Mouse (Mus musculus) heart, postnatal 0 days (tissue): ENCODE results near the gene 1700016H13Rik. TPM values are rescaled to one million over a fixed set of nuclear protein-coding genes. Genes with fewer than 3 reads are reported as not detected.

Source experiments
- ATAC-seq: fragments of 200-750 bp; cut with Nextera tagmentation; 2 replicates; pipeline ENCODE4 v1.8.0; 2017; ENCODE audit warnings: low read depth, moderate number of reproducible peaks, moderate library complexity; ENCODE audit not compliant: insufficient read depth
- DNase-seq: peaks from one replicate; pipeline ENCODE4 v3.0.0-alpha.2; 2016; ENCODE audit warnings: low spot score
- H3K27ac ChIP-seq: fragments of 300-500 bp; sonication (generic); 2 replicates; pipeline ENCODE4 v1.5.1; 2014; ENCODE audit warnings: low read depth, mild to moderate bottlenecking
- H3K27me3 ChIP-seq: fragments of 300-500 bp; sonication (generic); 2 replicates; pipeline ENCODE4 v1.6.1; 2014; ENCODE audit warnings: low read length, mixed read lengths; ENCODE audit not compliant: control insufficient read depth, insufficient read depth
- H3K36me3 ChIP-seq: fragments of 300-500 bp; sonication (generic); replicated peaks from 2 replicates; pipeline ENCODE4 v1.6.1; 2014; ENCODE audit warnings: low read length, mixed read lengths; ENCODE audit not compliant: control insufficient read depth, insufficient read depth
- H3K4me1 ChIP-seq: fragments of 300-500 bp; sonication (generic); 2 replicates; pipeline ENCODE4 v1.6.1; 2014; ENCODE audit warnings: antibody characterized with exemption; ENCODE audit not compliant: control insufficient read depth, insufficient read depth
- H3K4me2 ChIP-seq: fragments of 300-500 bp; sonication (generic); 2 replicates; pipeline ENCODE4 v1.6.1; 2014; ENCODE audit warnings: low read depth, mild to moderate bottlenecking, low read length, moderate library complexity
- H3K4me3 ChIP-seq: fragments of 300-500 bp; sonication (generic); 2 replicates; pipeline ENCODE4 v1.5.1; 2014; ENCODE audit warnings: low read depth, low read length
- H3K9ac ChIP-seq: fragments of 300-500 bp; sonication (generic); replicated peaks from 2 replicates; pipeline ENCODE4 v1.6.1; 2014; ENCODE audit warnings: low read depth, low read length, mixed read lengths
- H3K9me3 ChIP-seq: fragments of 300-500 bp; sonication (generic); replicated peaks from 2 replicates; pipeline ENCODE4 v1.6.1; 2016; ENCODE audit warnings: low read length; ENCODE audit not compliant: control insufficient read depth
- CTCF ChIP-seq: IDR thresholded peaks from 2 replicates; pipeline ENCODE4 v1.5.1; 2016; ENCODE audit warnings: antibody characterized with exemption, control low read depth, low read depth
- EP300 ChIP-seq: IDR thresholded peaks from 2 replicates; pipeline ENCODE4 v1.6.1; 2016; ENCODE audit warnings: antibody characterized with exemption, low read depth
- WGBS: fragments of 180-500 bp; shearing (Covaris S2); extraction: QIAGEN DNeasy Blood & Tissue Kit; methylation state at CpG from one replicate; pipeline ENCODE4 v1.1.7; 2014; 5-methylcytosine and 5-hydroxymethylcytosine counted together
- polyA plus RNA-seq: library from polyadenylated mRNA; unstranded; fragments of >200 nt; fragmentation: Nextera tagmentation; extraction: Ambion mirVana; gene quantifications from 2 replicates; pipeline ENCODE4 v1.2.1, GENCODE M21; 2015
- total RNA-seq: library from RNA; depleted of rRNA; stranded (reverse); fragments of >200 nt; gene quantifications from 2 replicates; pipeline ENCODE4 v1.2.3, GENCODE M21; 2014; ENCODE audit warnings: low replicate concordance; rRNA removed

1700016H13Rik gene
- total and polyA plus RNA-seq, 2 experiments from 2014 or later = 0.33 TPM; not detected in 1

DNA sequence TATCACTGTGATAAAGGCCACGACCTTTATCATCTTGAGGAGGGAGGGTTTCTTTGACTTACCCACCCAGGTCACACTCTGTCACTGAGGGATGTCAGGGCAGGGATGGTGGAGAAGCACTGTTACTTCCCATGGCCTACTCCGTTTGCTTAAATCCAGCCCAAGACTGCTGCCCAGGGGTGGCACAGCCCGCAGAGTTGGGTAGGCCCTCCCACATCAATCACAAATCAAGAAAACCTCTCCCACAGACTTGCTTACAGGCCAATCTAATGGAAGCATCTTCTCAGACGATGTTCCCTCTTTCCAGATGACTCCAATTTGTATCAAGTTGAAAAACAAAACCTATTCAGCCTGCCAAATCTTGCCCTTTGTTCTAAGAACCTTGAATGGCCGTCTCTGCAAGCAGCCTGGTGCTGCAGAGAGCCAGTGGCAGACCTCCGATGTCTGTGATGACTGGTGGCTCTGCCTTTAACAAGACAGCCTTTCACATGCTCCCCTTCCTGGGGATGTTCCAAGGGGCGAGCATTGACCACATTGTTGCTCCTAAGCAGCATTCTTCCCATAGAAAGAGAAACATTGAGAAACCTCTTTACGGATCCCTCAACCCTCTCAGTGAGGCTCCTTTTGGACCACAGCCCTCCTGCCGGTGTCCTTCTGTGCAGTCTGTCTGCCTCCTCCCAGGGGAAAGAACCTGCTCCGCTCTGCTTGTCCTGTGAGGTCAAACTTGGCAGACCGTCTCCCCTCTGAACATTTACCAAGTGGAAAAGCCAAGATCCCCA, 52.5 kb downstream of the 1700016H13Rik start:
- Histone ChIP-seq H3K36me3 (peaks cover 9% of the 10 kb centered on the region; the same call in 1 of the 2 replicates), H3K27ac (no peak overlapping the region), H3K27me3 (no peaks in the 10 kb centered on the region), H3K4me1 (no peaks in the 10 kb centered on the region), H3K9ac (no peak overlapping the region), H3K4me3 (no peak overlapping the region), H3K4me2 (no peak overlapping the region), H3K9me3 (no peaks in the 10 kb centered on the region)
- DNase-seq (no peak), ATAC-seq (no peak)
- 69% methylated on average over 11 of the region's 11 CpGs for WGBS
- no peak for TF ChIP-seq CTCF
- no peak for TF ChIP-seq EP300

DNA sequence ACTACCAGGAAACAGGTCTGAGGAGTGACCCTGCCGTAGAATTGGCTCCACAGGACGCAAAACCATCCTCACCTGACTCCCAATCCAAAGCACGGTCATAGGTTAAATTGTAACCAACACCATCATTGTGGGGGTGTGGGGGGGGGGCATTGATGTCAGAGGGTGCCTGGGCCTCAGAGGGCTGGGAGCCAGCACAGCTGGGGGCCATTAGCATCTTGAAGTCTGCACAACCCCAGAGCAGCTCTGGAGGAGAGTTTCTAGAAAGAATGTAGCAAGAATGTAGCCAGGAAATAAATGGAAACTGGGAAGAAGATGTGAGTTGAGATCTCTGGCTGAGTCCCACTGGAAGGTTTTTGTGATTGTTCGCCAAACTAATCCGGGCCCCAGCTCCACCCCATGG, 56.9 kb downstream of the 1700016H13Rik start:
- no peaks in the 10 kb centered on the region for H3K27me3 ChIP-seq
- H3K4me3 ChIP-seq = no peak overlapping the region
- WGBS = 80% methylated on average over 5 of the region's 5 CpGs
- no peaks in the 10 kb centered on the region for H3K4me1 ChIP-seq
- ATAC-seq = no peak
- no peak overlapping the region for H3K9ac ChIP-seq
- H3K4me2 ChIP-seq = no peak overlapping the region
- TF ChIP-seq EP300 = no peak
- TF ChIP-seq CTCF = no peak
- no peak overlapping the region for H3K27ac ChIP-seq
- no peaks in the 10 kb centered on the region for H3K9me3 ChIP-seq
- H3K36me3 ChIP-seq = no peaks in the 10 kb centered on the region
- DNase-seq = no peak

DNA sequence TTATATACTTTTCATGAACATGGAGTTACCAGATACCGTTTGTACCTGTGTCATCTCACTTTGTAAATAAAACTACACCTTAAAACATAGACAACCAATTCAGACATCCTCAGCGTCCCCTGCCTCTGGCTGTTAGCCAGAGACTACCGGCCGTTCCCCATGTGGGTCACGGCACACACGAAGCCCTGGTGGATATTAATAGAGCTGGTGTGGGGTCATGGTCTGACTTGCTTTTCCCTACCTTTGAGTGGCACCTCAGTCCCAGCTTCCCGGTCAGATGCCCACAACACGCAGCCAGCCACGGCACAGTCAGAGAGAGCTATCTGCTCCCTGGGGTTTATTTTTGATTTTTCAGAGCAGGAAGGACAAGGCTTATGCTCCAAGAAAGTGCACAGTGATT, 57.5 kb downstream of the 1700016H13Rik start:
- DNase-seq (no peak), ATAC-seq (no peak)
- TF ChIP-seq EP300 (no peak), CTCF (no peak)
- H3K27me3 ChIP-seq = no peaks in the 10 kb centered on the region
- no peak overlapping the region for H3K9ac ChIP-seq
- H3K36me3 ChIP-seq = no peaks in the 10 kb centered on the region
- H3K27ac ChIP-seq = no peak overlapping the region
- no peak overlapping the region for H3K4me2 ChIP-seq
- H3K4me3 ChIP-seq = no peak overlapping the region
- 39% methylated on average over 9 of the region's 9 CpGs for WGBS
- no peaks in the 10 kb centered on the region for H3K4me1 ChIP-seq
- H3K9me3 ChIP-seq = no peaks in the 10 kb centered on the region

Other genes starting within 250 kb of the 1700016H13Rik start
- gene Ptpn13, start 230.8 kb downstream of the 1700016H13Rik start, total RNA-seq = 14.3 and 15.7 TPM in 2 replicates
- 2.3 TPM in 2 replicates for gene Ptpn13, start 230.8 kb downstream of the 1700016H13Rik start, polyA plus RNA-seq
- 9.6 and 14.9 TPM in 2 replicates for gene Slc10a6, start 26.6 kb downstream of the 1700016H13Rik start, total RNA-seq
- 1.2 and 1.7 TPM in 2 replicates for gene Slc10a6, start 26.6 kb downstream of the 1700016H13Rik start, polyA plus RNA-seq
- 14.0 and 29.0 TPM in 2 replicates for gene Aff1, start 36.4 kb upstream of the 1700016H13Rik start, total RNA-seq
- gene Aff1, start 36.4 kb upstream of the 1700016H13Rik start, polyA plus RNA-seq = 5.4 and 6.5 TPM in 2 replicates